Mouse (Mus musculus) lung, adult 2 months (tissue): ENCODE measurements at regions not wholly inside any gene's neighbourhood (a gene's known extent, or its start where the extent isn't known, plus 50 kb on each side); places are given as distances from the start of the nearest gene placed in this dataset.

Experiments used
- CTCF ChIP-seq: fragments of 200-500 bp; IDR thresholded peaks from 2 replicates; pipeline ENCODE4 v1.5.1; 2011; ENCODE audit warnings: mild to moderate bottlenecking, low read length, control low read depth; ENCODE audit not compliant: insufficient read depth
- POLR2A ChIP-seq: fragments of 200-500 bp; IDR thresholded peaks from 2 replicates; pipeline ENCODE4 v1.6.1; 2011; ENCODE audit warnings: low read depth, mild to moderate bottlenecking, control low read depth, low read length, borderline replicate concordance; ENCODE audit errors: extremely low read depth

- no peak for TF ChIP-seq CTCF
- no peak for TF ChIP-seq POLR2A
Observed at GRCm38 (mm10) chr12:71371948-71372347, 62.3 kb downstream of the Dact1 start.
